Mouse (Mus musculus) CH12.LX (cell line): ENCODE data around the gene Gm13199. TPM values are rescaled to one million over a fixed set of nuclear protein-coding genes. Genes with fewer than 3 reads are reported as not detected.

Experiments used
- DNase-seq: peaks from one replicate; pipeline ENCODE4 v3.0.0-alpha.2; 2013; ENCODE audit errors: extremely low read depth
- H3K27ac ChIP-seq: 2 replicates; pipeline ENCODE4 v1.5.1; 2012; ENCODE audit warnings: low read depth, mild to moderate bottlenecking, control low read depth, moderate library complexity; ENCODE audit not compliant: insufficient read depth
- H3K27me3 ChIP-seq: replicated peaks from 2 replicates; pipeline ENCODE3; 2012; ENCODE audit warnings: inconsistent platforms
- H3K36me3 ChIP-seq, 2 experiments: replicated peaks in 1 of 2; 2 replicates each; pipeline versions ENCODE3 to v1.6.1; 2012; ENCODE audit warnings: inconsistent platforms in 1 of 2, low read length in 1 of 2, mild to moderate bottlenecking in 1 of 2, mixed read lengths in 1 of 2, moderate library complexity in 1 of 2; ENCODE audit not compliant: control insufficient read depth in 1 of 2, insufficient read depth in 1 of 2
- H3K4me1 ChIP-seq, 2 experiments: 2 replicates each; pipeline ENCODE4 v1.6.1; 2012; ENCODE audit warnings: inconsistent platforms in 1 of 2, moderate library complexity in 1 of 2; ENCODE audit not compliant: insufficient read depth in 2 of 2, control insufficient read depth in 1 of 2
- H3K4me2 ChIP-seq: 2 replicates; pipeline ENCODE4 v1.6.1; 2012; ENCODE audit warnings: low read depth, mild to moderate bottlenecking, control low read depth; ENCODE audit not compliant: poor library complexity, insufficient read depth, severe bottlenecking
- H3K4me3 ChIP-seq, 3 experiments: fragments of 150-350 bp in 1 of 3; sonication (generic) in 1 of 3; replicated peaks in 1 of 3; 2 replicates each; pipeline versions ENCODE3 to v1.5.1; 2011 to 2012; ENCODE audit warnings: low read depth in 2 of 3, low read length in 2 of 3, mild to moderate bottlenecking in 2 of 3, moderate library complexity in 2 of 3, control low read depth in 1 of 3, improper control_type of control experiment in 1 of 3, inconsistent platforms in 1 of 3, mixed read lengths in 1 of 3; ENCODE audit not compliant: poor library complexity in 1 of 3
- H3K79me2 ChIP-seq: replicated peaks from 2 replicates; pipeline ENCODE4 v1.6.1; 2012; ENCODE audit warnings: mild to moderate bottlenecking, moderate library complexity; ENCODE audit not compliant: control insufficient read depth, poor library complexity, insufficient read depth, severe bottlenecking; ENCODE audit errors: extremely low read depth
- H3K9ac ChIP-seq: 2 replicates; pipeline ENCODE4 v1.6.1; 2012; ENCODE audit warnings: low read depth, mild to moderate bottlenecking, control low read depth, moderate library complexity; ENCODE audit not compliant: insufficient read depth
- H3K9me3 ChIP-seq: replicated peaks from 2 replicates; pipeline ENCODE3; 2012; ENCODE audit warnings: low read length, inconsistent platforms, mixed read lengths
- BHLHE40 ChIP-seq: IDR thresholded peaks from 2 replicates; pipeline ENCODE4 v1.6.1; 2011; ENCODE audit warnings: mild to moderate bottlenecking, low read depth, low read length, improper control_type of control experiment
- CTCF ChIP-seq, 2 experiments: IDR thresholded peaks in 1 of 2; conservative IDR thresholded peaks in 1 of 2; 2 replicates each; pipeline ENCODE4 v1.5.1; 2011 to 2012; ENCODE audit warnings: low read depth in 2 of 2, low read length in 2 of 2, improper control_type of control experiment in 1 of 2, inconsistent platforms in 1 of 2, mild to moderate bottlenecking in 1 of 2, moderate library complexity in 1 of 2
- EP300 ChIP-seq: IDR thresholded peaks from 2 replicates; pipeline ENCODE4 v1.6.1; 2011; ENCODE audit warnings: low read length, improper control_type of control experiment
- GABPA ChIP-seq: IDR thresholded peaks from 2 replicates; pipeline ENCODE4 v1.6.1; 2012; ENCODE audit warnings: low read depth, low read length, improper control_type of control experiment, inconsistent platforms; ENCODE audit not compliant: insufficient replicate concordance
- HCFC1 ChIP-seq: IDR thresholded peaks from 2 replicates; pipeline ENCODE4 v1.6.1; 2012; ENCODE audit warnings: low read depth, mild to moderate bottlenecking, inconsistent platforms, low read length, improper control_type of control experiment
- KAT2A ChIP-seq: IDR thresholded peaks from 2 replicates; pipeline ENCODE4 v1.6.1; 2012; ENCODE audit warnings: low read length, improper control_type of control experiment, inconsistent platforms; ENCODE audit not compliant: insufficient replicate concordance
- MAZ ChIP-seq: IDR thresholded peaks from 2 replicates; pipeline ENCODE4 v1.6.1; 2012; ENCODE audit warnings: low read depth, mild to moderate bottlenecking, inconsistent platforms, low read length, improper control_type of control experiment, moderate library complexity
- MYC ChIP-seq: IDR thresholded peaks from 2 replicates; pipeline ENCODE4 v1.6.1; 2011; ENCODE audit warnings: low read depth, mild to moderate bottlenecking, improper control_type of control experiment, low read length
- NELFE ChIP-seq: IDR thresholded peaks from 2 replicates; pipeline ENCODE4 v1.6.1; 2011; ENCODE audit warnings: low read depth, low read length, improper control_type of control experiment
- NRF1 ChIP-seq: IDR thresholded peaks from 2 replicates; pipeline ENCODE4 v1.6.1; 2014; ENCODE audit warnings: low read depth, mild to moderate bottlenecking, inconsistent platforms, low read length, improper control_type of control experiment, moderate library complexity
- POLR2AphosphoS2 ChIP-seq: IDR thresholded peaks from 2 replicates; pipeline ENCODE4 v1.6.1; 2011; ENCODE audit warnings: low read depth, low read length, improper control_type of control experiment
- RCOR1 ChIP-seq: conservative IDR thresholded peaks from 2 replicates; pipeline ENCODE4 v1.6.1; 2012; ENCODE audit warnings: low read depth, mild to moderate bottlenecking, inconsistent platforms, low read length, improper control_type of control experiment
- TBP ChIP-seq: conservative IDR thresholded peaks from 2 replicates; pipeline ENCODE4 v1.6.1; 2011; ENCODE audit warnings: low read depth, low read length, improper control_type of control experiment
- UBTF ChIP-seq: IDR thresholded peaks from 2 replicates; pipeline ENCODE4 v1.6.1; 2012; ENCODE audit warnings: low read depth, mild to moderate bottlenecking, inconsistent platforms, low read length, improper control_type of control experiment, moderate library complexity
- USF2 ChIP-seq: conservative IDR thresholded peaks from 2 replicates; pipeline ENCODE4 v1.6.1; 2011; ENCODE audit warnings: low read depth, low read length, improper control_type of control experiment
- ZC3H11A ChIP-seq: IDR thresholded peaks from 2 replicates; pipeline ENCODE4 v1.6.1; 2012; ENCODE audit warnings: low read depth, mild to moderate bottlenecking, inconsistent platforms, low read length, improper control_type of control experiment
- ZMIZ1 ChIP-seq: IDR thresholded peaks from 2 replicates; pipeline ENCODE4 v1.6.1; 2012; ENCODE audit warnings: low read depth, mild to moderate bottlenecking, inconsistent platforms, low read length, improper control_type of control experiment
- ZNF384 ChIP-seq: IDR thresholded peaks from 2 replicates; pipeline ENCODE4 v1.6.1; 2012; ENCODE audit warnings: low read depth, low read length, improper control_type of control experiment, inconsistent platforms
- dilution Hi-C: fragments of 300-500 bp; cut with MboI; formaldehyde crosslinking; loops from 2 replicates; pipeline ENCODE4 v1.14.3; 2020; ENCODE audit warnings: low sequenced_read_pairs; ENCODE audit not compliant: extremely low pct_unique_long_range_greater_than_20kb, extremely low pct_ligation_motif_present
- in situ Hi-C: fragments of 300-500 bp; cut with MboI; formaldehyde crosslinking; loops from 3 replicates; pipeline ENCODE4 v1.14.3; 2019; ENCODE audit warnings: low sequenced_read_pairs, low pct_ligation_motif_present, low pct_unique_long_range_greater_than_20kb, mixed read lengths
- polyA plus RNA-seq: library from polyadenylated mRNA; unstranded; fragments of >175 nt; gene quantifications from 2 replicates; pipeline ENCODE4 v1.2.1, GENCODE M21; 2012; ENCODE audit warnings: low read depth; ENCODE audit not compliant: insufficient read length
- total RNA-seq, 2 experiments: library from RNA; depleted of rRNA; stranded (reverse); fragments of 300-350 nt in 1 of 2; fragments of >200 nt in 1 of 2; gene quantifications; 2 replicates each; pipeline ENCODE4 v1.2.3; 2012 to 2014

Gm13199 gene
- total and polyA plus RNA-seq, 3 experiments, result 0.47 to 2.7 (median 1.1) TPM

- Histone ChIP-seq H3K4me2 (no peak overlapping the region), H3K4me3 (no peak overlapping the region), H3K4me1 (peaks cover 0 to 23% of the 10 kb centered on the region in 2 experiments; a peak in 3 of 4 replicates), H3K27ac (no peak overlapping the region), H3K27me3 (no peaks in the 10 kb centered on the region), H3K36me3 (peaks cover 24 to 81% of the 10 kb centered on the region in 2 experiments), H3K9me3 (no peaks in the 10 kb centered on the region), H3K9ac (no peak overlapping the region), H3K79me2 (peaks cover 56% of the 10 kb centered on the region)
- dilution Hi-C loops (no loop called here), in situ Hi-C loops (no loop called here)
- no peak for DNase-seq
- no peak for TF ChIP-seq KAT2A
- no peak for TF ChIP-seq MAZ
- no peak for TF ChIP-seq NELFE
- no peak for TF ChIP-seq BHLHE40
- no peak for TF ChIP-seq UBTF
- no peak for TF ChIP-seq POLR2AphosphoS2
- no peak for TF ChIP-seq RCOR1
- TF ChIP-seq ZMIZ1, result no peak
- no peak for TF ChIP-seq USF2
- no peak for TF ChIP-seq ZC3H11A
- TF ChIP-seq NRF1, result no peak
- TF ChIP-seq EP300, result no peak
These were observed 10.9 kb downstream of the Gm13199 start for GRCm38 (mm10) chr2:5851866-5852265.

GRCm38 (mm10) chr2:5851116-5851515, 11.6 kb downstream of the Gm13199 start:
- peaks cover 23 to 77% of the 10 kb centered on the region in 2 experiments for H3K36me3 ChIP-seq

GRCm38 (mm10) chr2:5845826-5846225, 16.9 kb downstream of the Gm13199 start:
- in situ Hi-C loops, result loop anchor here (25.0 kb wide), 1 partner anchor 934 kb away; the partner anchor contains the start of gene Phyh
- H3K27ac ChIP-seq, result no peak overlapping the region
- dilution Hi-C loops, result no loop called here

More at GRCm38 (mm10) chr2:5851116-5851515, 11.6 kb downstream of the Gm13199 start:
- H3K9me3 ChIP-seq, result no peaks in the 10 kb centered on the region
- dilution Hi-C loops (no loop called here), in situ Hi-C loops (no loop called here)
- TF ChIP-seq MAZ (no peak), NELFE (no peak), TBP (no peak), HCFC1 (no peak), CTCF (conservative IDR thresholded peaks at IDR 0.05 in 1 of 2, IDR thresholded peaks at IDR 0.05 in 1 of 2; ENCODE audit: low read depth in 2 of 2, low read length in 2 of 2) (no peak), MYC (no peak)
- H3K9ac ChIP-seq, result no peak overlapping the region
- H3K79me2 ChIP-seq, result peaks cover 63% of the 10 kb centered on the region
- DNase-seq, result no peak
- H3K27ac ChIP-seq, result no peak overlapping the region
- H3K27me3 ChIP-seq, result no peaks in the 10 kb centered on the region
- no peak overlapping the region for H3K4me3 ChIP-seq
- peaks cover 3 to 31% of the 10 kb centered on the region in 2 experiments for H3K4me1 ChIP-seq
- no peak overlapping the region for H3K4me2 ChIP-seq

More at GRCm38 (mm10) chr2:5845826-5846225, 16.9 kb downstream of the Gm13199 start:
- DNase-seq, result no peak
- H3K9ac ChIP-seq, result peak overlapping the region; percentile 79
- H3K4me2 ChIP-seq, result peak overlapping the region; percentile 96
- peak overlapping the region; percentile 80 to 83 (median 80) for H3K4me3 ChIP-seq
- no peaks in the 10 kb centered on the region for H3K9me3 ChIP-seq
- TF ChIP-seq ZNF384 (peak; percentile 15; the same call in 1 of the 2 replicates), GABPA (no peak), TBP (no peak)
- H3K4me1 ChIP-seq, result peaks cover 12 to 52% of the 10 kb centered on the region in 2 experiments
- H3K27me3 ChIP-seq, result no peaks in the 10 kb centered on the region
- peaks cover 12 to 40% of the 10 kb centered on the region in 2 experiments for H3K36me3 ChIP-seq
- peaks cover 76% of the 10 kb centered on the region for H3K79me2 ChIP-seq
